Mouse (Mus musculus): ENCODE data around the gene Adcy1.

Gene Adcy1

DNA sequence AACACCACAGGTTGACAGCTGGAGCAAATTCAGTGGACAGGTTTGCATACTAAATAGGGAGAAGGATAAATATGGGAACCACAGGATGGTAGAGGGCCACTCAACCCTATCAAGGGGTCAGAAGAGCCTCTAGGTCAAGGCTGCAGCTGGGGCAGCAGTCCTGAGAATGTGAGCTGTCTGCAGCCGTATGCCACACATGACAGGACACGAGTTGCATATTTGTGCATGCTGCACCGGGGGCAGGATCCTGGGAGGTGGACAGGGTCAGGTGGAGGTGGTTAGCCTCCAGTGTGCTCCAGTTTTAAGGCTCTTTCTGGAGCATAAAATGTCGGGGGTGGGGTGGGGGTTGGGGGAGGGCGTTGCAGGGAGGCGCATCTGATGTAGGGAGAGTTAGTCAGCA is 8.3 kb downstream of the Adcy1 start:
- DNase-seq, result no peak

DNA sequence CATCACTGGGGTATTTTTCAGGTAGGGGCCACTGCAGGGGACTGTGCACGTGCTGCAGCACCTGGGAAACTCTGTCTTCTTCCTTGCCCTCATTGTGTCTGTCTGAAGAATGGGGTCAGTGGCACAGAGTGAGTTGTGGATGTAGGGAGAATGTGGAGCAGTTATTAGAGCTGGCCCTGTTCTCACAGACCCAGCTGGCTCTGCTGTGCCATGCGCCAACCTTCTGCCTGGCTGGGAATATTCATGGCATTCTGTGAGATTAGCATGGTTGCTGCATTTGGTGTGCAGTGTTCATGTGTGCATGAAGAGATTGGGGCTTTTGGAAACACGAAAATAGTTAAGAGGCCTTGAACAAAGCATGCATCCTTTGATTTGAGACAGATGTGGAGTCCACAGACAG is 10.3 kb downstream of the Adcy1 start:
- no peak for DNase-seq

DNA sequence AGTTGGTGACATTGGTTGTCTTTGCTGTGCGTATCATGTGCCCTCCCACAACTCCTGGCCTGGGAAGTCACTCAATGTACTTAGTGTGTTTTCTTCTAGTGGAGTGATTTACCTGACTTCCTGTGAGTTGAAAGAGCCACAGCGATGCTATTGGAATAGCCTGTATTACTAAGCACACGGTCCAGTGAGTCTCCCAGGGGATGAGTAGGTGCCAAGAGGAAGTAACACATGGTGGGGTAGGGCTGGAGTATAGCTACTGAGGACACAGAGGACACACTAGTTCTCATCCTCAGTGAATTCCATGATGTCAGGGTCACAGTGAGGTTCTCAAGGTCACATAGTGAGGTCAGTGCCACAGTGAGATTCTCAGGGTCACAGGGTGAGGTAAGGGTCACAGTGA is 13.2 kb downstream of the Adcy1 start:
- no peak for DNase-seq

- DNase-seq, result no peak
Observed at GRCm38 (mm10) chr11:7081893-7082292, 18.6 kb downstream of the Adcy1 start.

DNA sequence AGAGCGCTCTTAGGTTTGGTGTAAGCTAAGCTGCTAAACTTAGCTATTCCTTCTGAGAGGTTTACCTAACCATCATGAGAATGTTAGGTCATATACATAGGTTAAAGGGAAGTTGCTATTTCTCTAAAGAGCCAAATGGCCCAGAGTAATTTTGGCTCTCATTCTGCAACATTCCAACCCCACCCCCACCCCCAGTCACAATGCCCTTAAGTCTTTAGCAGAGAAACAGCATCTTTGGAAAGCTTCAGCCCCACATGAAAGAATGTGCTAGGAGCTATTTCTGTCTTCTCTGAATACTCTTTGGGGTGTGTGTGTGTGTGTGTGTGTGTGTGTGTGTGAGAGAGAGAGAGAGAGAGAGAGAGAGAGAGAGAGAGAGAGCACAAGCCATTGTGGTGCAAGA is 20.6 kb downstream of the Adcy1 start:
- no peak for DNase-seq

- no peak for DNase-seq
Observed at GRCm38 (mm10) chr11:7085184-7085583, 21.9 kb downstream of the Adcy1 start.

DNA sequence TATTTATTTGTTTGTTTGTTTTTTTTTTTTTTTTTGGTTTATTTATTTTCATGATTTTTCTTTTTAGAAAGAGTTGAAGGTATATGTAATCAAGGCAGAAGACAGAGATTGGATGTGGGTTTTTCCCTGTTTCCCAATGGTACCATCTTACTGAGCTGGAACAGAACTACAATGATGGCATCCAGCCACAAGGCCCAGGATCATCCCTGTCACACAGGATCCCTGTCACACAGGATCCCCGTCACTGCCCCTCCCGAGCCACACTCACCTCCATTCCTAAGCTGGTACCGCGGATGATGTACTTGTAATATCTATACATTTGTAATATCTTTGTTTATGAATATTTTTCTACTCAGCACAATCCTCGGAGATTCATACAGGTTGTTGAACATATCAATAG is 27.8 kb downstream of the Adcy1 start:
- DNase-seq, result no peak

DNA sequence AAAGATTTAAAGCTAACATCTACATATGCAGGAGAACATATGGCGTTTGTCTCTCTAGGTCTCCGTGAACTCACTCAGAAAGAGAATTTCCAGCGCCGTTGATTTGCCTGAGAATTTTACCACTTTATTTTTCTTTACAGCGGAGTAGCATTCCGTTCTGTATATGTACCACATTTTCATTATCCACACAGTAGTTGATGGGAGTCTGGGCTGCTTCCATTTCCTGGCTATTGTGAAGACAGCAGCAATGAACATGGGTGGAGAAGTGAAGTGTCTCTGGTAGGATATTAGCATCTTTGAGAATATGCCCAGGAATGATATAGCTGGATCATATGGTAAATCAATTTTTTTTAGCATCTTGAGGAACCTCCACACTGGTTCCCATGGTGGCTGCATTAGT is 31.6 kb downstream of the Adcy1 start:
- DNase-seq, result no peak

- DNase-seq, result peak; percentile 11 to 40
Observed at GRCm38 (mm10) chr11:7101674-7102073, 38.4 kb downstream of the Adcy1 start.

DNA sequence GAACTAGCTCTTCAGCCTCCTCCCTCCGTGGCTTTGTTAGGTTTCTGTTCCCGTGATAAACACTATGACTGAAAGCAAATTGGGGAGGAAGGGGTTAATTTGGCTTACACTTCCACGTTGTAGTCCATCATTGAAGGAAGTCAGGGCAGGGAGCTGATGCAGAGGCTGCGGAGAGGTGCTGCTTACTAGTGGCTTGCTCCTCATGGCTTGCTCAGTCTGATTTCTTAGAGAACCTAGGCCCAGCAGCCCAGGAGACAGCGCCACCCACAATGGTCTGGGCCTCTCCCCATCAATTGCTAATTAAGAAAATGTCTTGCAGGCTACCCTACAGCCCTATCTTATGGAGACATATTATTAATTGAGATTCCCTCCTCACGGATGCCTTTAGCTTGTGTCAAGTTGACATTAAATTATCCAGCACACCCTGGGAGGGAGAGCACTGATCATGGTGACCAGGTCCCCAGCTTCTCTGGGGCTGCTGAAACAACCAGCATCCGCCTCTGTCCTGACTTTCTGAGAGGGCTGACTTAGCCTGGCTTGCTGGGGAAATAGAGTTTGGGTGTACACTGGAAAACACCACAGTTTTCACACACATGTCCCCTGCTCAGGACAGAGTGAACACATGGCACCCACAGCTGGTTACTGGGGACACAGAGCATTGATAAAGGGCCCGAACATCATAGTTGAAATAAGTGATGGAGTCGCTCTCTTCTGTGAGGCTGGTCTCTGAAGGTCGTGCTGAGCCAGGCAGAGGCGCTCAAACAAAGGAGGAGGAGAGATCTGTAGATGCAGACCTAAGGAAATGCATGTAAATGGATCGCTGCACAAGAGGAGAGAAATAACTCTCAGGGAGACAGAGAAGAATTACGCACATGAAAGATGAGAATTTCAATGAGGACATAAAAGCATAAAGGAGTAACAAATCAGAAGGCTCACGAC is 39.2 kb downstream of the Adcy1 start:
- no peak for DNase-seq

DNA sequence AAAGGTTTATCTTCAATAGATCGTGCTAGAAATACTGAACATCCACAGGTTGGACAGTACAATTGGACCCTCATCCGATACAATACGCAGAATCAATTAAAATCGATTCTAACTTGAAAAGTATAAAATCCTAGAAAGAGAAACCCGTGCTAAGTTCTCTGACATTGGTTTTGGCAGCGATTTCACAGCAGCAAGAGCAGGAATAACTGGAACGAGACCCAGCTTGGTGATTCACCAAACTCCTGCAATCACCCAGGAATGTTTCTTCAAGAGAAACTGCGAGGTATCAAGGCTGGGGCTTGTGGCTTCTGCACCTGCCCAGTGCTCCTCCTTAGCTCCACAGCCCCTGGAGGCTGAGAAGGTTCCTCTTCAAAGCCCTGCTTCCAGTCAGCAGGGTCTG is 42.0 kb downstream of the Adcy1 start:
- no peak for DNase-seq

DNA sequence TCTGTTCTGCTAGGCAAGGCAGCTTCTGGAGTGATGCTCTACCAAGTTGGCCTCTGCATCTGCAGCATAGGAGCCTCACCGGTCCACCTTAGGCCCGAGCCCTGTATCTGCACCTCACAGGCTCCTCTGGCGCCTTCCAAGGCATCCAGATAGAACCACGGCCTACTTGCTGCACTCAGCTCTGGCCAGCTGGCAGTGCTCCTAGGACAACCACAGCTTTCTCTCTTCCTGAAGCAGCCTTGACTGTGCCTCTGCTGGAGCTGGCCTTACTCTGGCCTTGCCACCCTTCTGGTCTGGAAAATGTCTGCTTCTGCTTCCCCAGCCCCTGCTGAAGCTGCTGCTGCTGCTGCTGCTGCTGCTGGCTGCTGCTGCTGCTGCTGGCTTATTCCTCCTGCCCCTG is 45.8 kb downstream of the Adcy1 start:
- DNase-seq, result no peak

DNA sequence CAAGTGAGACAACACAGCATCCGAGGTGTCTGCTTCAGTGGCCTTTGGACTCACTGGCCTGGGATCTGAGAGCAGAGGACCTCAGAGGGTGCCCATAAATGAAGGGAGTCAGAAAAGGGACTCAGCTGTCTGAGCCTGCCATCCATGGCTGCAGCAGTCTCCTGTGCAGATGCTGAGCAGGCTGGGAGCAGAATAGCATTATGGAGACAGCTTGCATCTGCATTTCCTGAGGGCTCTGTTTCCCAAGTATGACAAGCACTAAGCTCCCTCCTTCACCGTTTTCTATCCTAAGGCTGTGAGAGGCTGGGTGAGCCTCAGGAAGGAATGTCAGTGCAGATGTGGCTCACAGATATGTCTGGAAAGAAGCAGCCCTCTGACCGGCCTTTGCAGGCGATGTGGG is 49.8 kb downstream of the Adcy1 start:
- DNase-seq, result no peak

GRCm38 (mm10) chr11:7113687-7114086 is 50.4 kb downstream of the Adcy1 start:
- DNase-seq, result peak; percentile 17 to 22

- no peak for DNase-seq
Observed at GRCm38 (mm10) chr11:7114312-7114711, 51.0 kb downstream of the Adcy1 start.

- DNase-seq, result no peak
Observed at GRCm38 (mm10) chr11:7116647-7117046, 53.4 kb downstream of the Adcy1 start.

GRCm38 (mm10) chr11:7129319-7130051 is 66.2 kb downstream of the Adcy1 start:
- peak in 1 of 2 experiments; percentile 28 for DNase-seq

GRCm38 (mm10) chr11:7132736-7133387 is 69.6 kb downstream of the Adcy1 start:
- DNase-seq, result no peak

DNA sequence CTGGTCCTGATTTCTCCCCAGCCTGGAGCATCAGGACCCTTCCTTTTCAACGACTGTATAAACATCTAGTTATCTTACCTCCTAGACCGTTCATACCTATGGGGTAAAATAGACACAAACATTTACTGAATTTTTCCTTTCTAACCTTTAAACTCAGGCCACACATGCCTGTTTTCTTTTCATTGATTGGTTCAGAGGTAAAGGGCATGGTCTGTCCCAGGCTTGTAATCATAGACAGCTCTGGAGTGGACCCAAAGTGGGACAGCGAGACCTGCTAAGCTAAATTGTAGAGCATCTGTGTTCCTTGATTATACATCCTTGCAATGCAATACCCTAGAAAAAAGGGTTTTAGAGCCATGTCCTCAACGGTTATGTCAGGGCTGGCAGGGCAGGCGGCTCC is 70.4 kb downstream of the Adcy1 start:
- DNase-seq, result no peak

GRCm38 (mm10) chr11:7134319-7134718 is 71.0 kb downstream of the Adcy1 start:
- no peak for DNase-seq

- DNase-seq, result no peak
Observed at GRCm38 (mm10) chr11:7135301-7135700, 72.0 kb downstream of the Adcy1 start.

DNA sequence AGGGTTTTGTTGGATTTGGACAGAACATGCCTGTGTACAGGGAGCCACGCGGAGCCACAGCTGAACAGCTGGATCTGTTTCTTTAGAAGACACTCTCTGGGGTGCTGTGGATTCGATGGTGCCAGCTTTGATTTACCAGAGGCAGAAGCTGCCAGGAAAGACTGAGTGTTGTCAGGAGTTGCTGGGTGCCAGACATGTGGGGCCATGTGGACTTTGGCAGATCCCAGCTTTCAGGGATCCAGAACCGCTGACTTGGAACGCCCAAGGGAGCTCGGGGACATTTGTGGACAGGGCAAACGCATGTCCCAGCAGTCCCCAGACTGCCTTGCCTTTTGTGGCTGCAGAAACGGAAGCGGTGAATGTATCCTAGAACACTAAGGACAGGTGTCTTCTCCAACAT is 72.5 kb downstream of the Adcy1 start:
- DNase-seq, result no peak

- DNase-seq, result no peak
Observed at GRCm38 (mm10) chr11:7136246-7136855, 73.1 kb downstream of the Adcy1 start.

All from kidney, postnatal 4 days (tissue).